Mouse (Mus musculus) stomach, postnatal 0 days (tissue): ENCODE data around the gene Ell3.

Experiments
- CTCF ChIP-seq: IDR thresholded peaks from 2 replicates; pipeline ENCODE4 v1.5.1; 2016; ENCODE audit warnings: antibody characterized with exemption, low read depth, mild to moderate bottlenecking, moderate library complexity
- EP300 ChIP-seq: optimal IDR thresholded peaks from 2 replicates; pipeline ENCODE3; 2016; ENCODE audit warnings: antibody characterized with exemption

DNA sequence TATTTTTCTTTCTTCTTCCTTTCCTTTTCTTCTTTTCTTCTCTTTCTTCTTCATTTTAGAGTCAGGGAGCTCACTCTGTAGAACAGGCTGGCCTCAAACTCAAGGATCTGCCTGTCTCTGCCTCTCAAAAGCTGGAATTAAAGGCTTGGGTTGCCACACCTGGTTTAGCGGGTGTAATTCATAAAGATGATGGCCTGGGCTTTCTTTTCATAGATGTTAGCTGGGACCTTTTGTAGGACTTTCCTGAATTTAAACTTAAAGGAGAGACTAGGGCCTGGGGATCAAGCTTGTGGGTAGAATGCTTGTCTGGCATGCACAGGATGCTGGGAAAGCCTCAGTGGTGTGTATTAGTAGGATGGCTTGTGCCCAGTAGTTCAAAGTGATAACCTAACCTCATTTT is at the start of gene Ell3:
- TF ChIP-seq CTCF, result no peak
- no peak for TF ChIP-seq EP300
